Mouse (Mus musculus) right cerebral cortex, postnatal 10 days (tissue): ENCODE results near the gene Gm28053.

Source experiments
- DNase-seq, 2 experiments: peaks; one replicate each; pipeline ENCODE4 v3.0.0; 2021; ENCODE audit warnings: low spot score in 2 of 2

Gene Gm28053

GRCm38 (mm10) chr6:48692962-48693361, 25.4 kb upstream of the Gm28053 start:
- DNase-seq = no peak

GRCm38 (mm10) chr6:48696830-48697554, 21.4 kb upstream of the Gm28053 start:
- DNase-seq = no peak

- DNase-seq = no peak
These were observed 20.9 kb upstream of the Gm28053 start for GRCm38 (mm10) chr6:48697555-48697930.

- no peak for DNase-seq
These were observed 20.1 kb upstream of the Gm28053 start for GRCm38 (mm10) chr6:48698066-48698856.

- DNase-seq = no peak
These were observed 19.5 kb upstream of the Gm28053 start for GRCm38 (mm10) chr6:48698888-48699287.

- no peak for DNase-seq
These were observed 17.9 kb upstream of the Gm28053 start for GRCm38 (mm10) chr6:48700251-48701075.

- no peak for DNase-seq
These were observed 16.3 kb upstream of the Gm28053 start for GRCm38 (mm10) chr6:48702146-48702545.

GRCm38 (mm10) chr6:48702601-48703000, 15.8 kb upstream of the Gm28053 start:
- no peak for DNase-seq

GRCm38 (mm10) chr6:48704146-48704545, 14.3 kb upstream of the Gm28053 start:
- DNase-seq = no peak

- DNase-seq = no peak
These were observed 12.3 kb upstream of the Gm28053 start for GRCm38 (mm10) chr6:48706130-48706529.

- peak in 1 of 2 experiments; percentile 25 for DNase-seq
These were observed 1.9 kb downstream of the Gm28053 start for GRCm38 (mm10) chr6:48720326-48720725.

GRCm38 (mm10) chr6:48723468-48723867, 5.1 kb downstream of the Gm28053 start:
- DNase-seq = no peak

- peak; percentile 31 to 44 for DNase-seq
These were observed 7.1 kb downstream of the Gm28053 start for GRCm38 (mm10) chr6:48725476-48725875.

GRCm38 (mm10) chr6:48727761-48728160, 9.4 kb downstream of the Gm28053 start:
- no peak for DNase-seq

GRCm38 (mm10) chr6:48732864-48733304, 14.5 kb downstream of the Gm28053 start:
- DNase-seq = no peak

- no peak for DNase-seq
These were observed 15.3 kb downstream of the Gm28053 start for GRCm38 (mm10) chr6:48733660-48734059.

- no peak for DNase-seq
These were observed 18.6 kb downstream of the Gm28053 start for GRCm38 (mm10) chr6:48737053-48737452.

- no peak for DNase-seq
These were observed 19.3 kb downstream of the Gm28053 start for GRCm38 (mm10) chr6:48737688-48738087.

- no peak for DNase-seq
These were observed 20.8 kb downstream of the Gm28053 start, which contains the start of gene Gimap1 for GRCm38 (mm10) chr6:48738961-48739779. TSS of gene Gimap1 (plus strand) at chr6:48739054.

- no peak for DNase-seq
These were observed 21.3 kb downstream of the Gm28053 start for GRCm38 (mm10) chr6:48739780-48740055.

GRCm38 (mm10) chr6:48740501-48741169, 22.2 kb downstream of the Gm28053 start:
- DNase-seq = no peak
